Mouse (Mus musculus) myocyte (in vitro differentiated cells): ENCODE measurements around the gene Rab5c. TPM values are rescaled to one million over a fixed set of nuclear protein-coding genes. Genes with fewer than 3 reads are reported as not detected.
A peak's percentile ranks its signal among the peaks of the same experiment; 100 is the strongest.

Experiments used
- H3K27me3 ChIP-seq: one replicate; pipeline ENCODE4 v1.6.1; 2011; ENCODE audit not compliant: control insufficient read depth, insufficient read depth, insufficient read length
- H3K36me3 ChIP-seq: one replicate; pipeline ENCODE4 v1.6.1; 2011; ENCODE audit not compliant: control insufficient read depth, insufficient read depth
- H3K4me2 ChIP-seq: one replicate; pipeline ENCODE4 v1.6.1; 2011; ENCODE audit warnings: low read depth, control low read depth
- H3K4me3 ChIP-seq: one replicate; pipeline ENCODE4 v1.5.1; 2011; ENCODE audit warnings: mild to moderate bottlenecking, control low read depth, moderate library complexity
- H3K79me2 ChIP-seq: one replicate; pipeline ENCODE4 v1.6.1; 2011; ENCODE audit not compliant: control insufficient read depth, insufficient read depth
- H3ac ChIP-seq: one replicate; pipeline ENCODE4 v1.6.1; 2011; ENCODE audit not compliant: control insufficient read depth, insufficient read length
- CEBPB ChIP-seq: IDR thresholded peaks from 2 replicates; pipeline ENCODE4 v1.6.1; 2011; ENCODE audit warnings: mild to moderate bottlenecking, moderate library complexity; ENCODE audit not compliant: poor library complexity, insufficient read depth, severe bottlenecking
- E2F4 ChIP-seq: IDR thresholded peaks from one replicate; pipeline ENCODE4 v1.6.1; 2011; ENCODE audit warnings: mild to moderate bottlenecking, control low read depth, moderate library complexity; ENCODE audit not compliant: insufficient read depth
- MAX ChIP-seq: IDR thresholded peaks from one replicate; pipeline ENCODE4 v1.6.1; 2011; ENCODE audit warnings: low read depth, mild to moderate bottlenecking, control low read depth
- MYOD1 ChIP-seq, 3 experiments: IDR thresholded peaks; one replicate each; pipeline ENCODE4 v1.6.1; 2011; ENCODE audit warnings: control low read depth in 2 of 3, low read depth in 2 of 3, mild to moderate bottlenecking in 2 of 3, moderate library complexity in 1 of 3; ENCODE audit not compliant: insufficient read length in 2 of 3, control insufficient read depth in 1 of 3
- MYOG ChIP-seq, 3 experiments: IDR thresholded peaks; one replicate each; pipeline ENCODE4 v1.6.1; 2011; ENCODE audit warnings: control low read depth in 2 of 3, low read depth in 2 of 3, mild to moderate bottlenecking in 2 of 3; ENCODE audit not compliant: insufficient read length in 2 of 3, control insufficient read depth in 1 of 3, insufficient read depth in 1 of 3
- POLR2A ChIP-seq: IDR thresholded peaks from one replicate; pipeline ENCODE4 v1.6.1; 2011; ENCODE audit warnings: low read depth, mild to moderate bottlenecking, control low read depth, moderate library complexity; ENCODE audit not compliant: insufficient read length
- POLR2AphosphoS2 ChIP-seq: IDR thresholded peaks from one replicate; pipeline ENCODE4 v1.6.1; 2011; ENCODE audit warnings: low read depth, control low read depth; ENCODE audit not compliant: insufficient read length
- REST ChIP-seq: IDR thresholded peaks from one replicate; pipeline ENCODE4 v1.6.1; 2011; ENCODE audit warnings: mild to moderate bottlenecking, control low read depth, moderate library complexity; ENCODE audit not compliant: insufficient read depth, insufficient read length
- SRF ChIP-seq: IDR thresholded peaks from one replicate; pipeline ENCODE4 v1.6.1; 2011; ENCODE audit warnings: low read depth; ENCODE audit not compliant: control insufficient read depth, insufficient read length
- TCF12 ChIP-seq: IDR thresholded peaks from one replicate; pipeline ENCODE4 v1.6.1; 2011; ENCODE audit warnings: mild to moderate bottlenecking, control low read depth; ENCODE audit not compliant: poor library complexity, insufficient read depth, severe bottlenecking
- TCF3 ChIP-seq: IDR thresholded peaks from one replicate; pipeline ENCODE4 v1.6.1; 2011; ENCODE audit warnings: low read depth, control low read depth; ENCODE audit not compliant: insufficient read length
- USF1 ChIP-seq: IDR thresholded peaks from one replicate; pipeline ENCODE4 v1.6.1; 2011; ENCODE audit warnings: low read depth, mild to moderate bottlenecking, control low read depth, moderate library complexity
- polyA plus RNA-seq: library from polyadenylated mRNA; unstranded; fragments of >200 nt; fragmentation: generic; extraction: Trizol; gene quantifications from one replicate; pipeline ENCODE4 v1.2.1, GENCODE M21; 2012; ENCODE audit warnings: missing spikeins

Rab5c gene
- polyA plus RNA-seq, 1 experiment, result 128 TPM

- no peak overlapping the region for H3K4me3 ChIP-seq
- H3ac ChIP-seq, result no peak overlapping the region
- no peaks in the 10 kb centered on the region for H3K27me3 ChIP-seq
- no peak for TF ChIP-seq POLR2AphosphoS2
- no peak for TF ChIP-seq TCF3
- no peak for TF ChIP-seq CEBPB
- TF ChIP-seq SRF, result no peak
- no peak for TF ChIP-seq E2F4
- no peak for TF ChIP-seq TCF12
- no peak for TF ChIP-seq MYOD1 (IDR thresholded peaks at IDR 0.05; ENCODE audit: control insufficient read depth in 1 of 3, insufficient read length in 2 of 3, low read depth in 2 of 3)
- no peak for TF ChIP-seq MAX
- no peak for TF ChIP-seq MYOG (IDR thresholded peaks at IDR 0.05; ENCODE audit: control insufficient read depth in 1 of 3, insufficient read depth in 1 of 3, insufficient read length in 2 of 3, low read depth in 2 of 3)
- no peak for TF ChIP-seq REST
- TF ChIP-seq POLR2A, result no peak
- TF ChIP-seq USF1, result no peak
- no peak overlapping the region for H3K4me2 ChIP-seq
- H3K79me2 ChIP-seq, result peaks cover 66% of the 10 kb centered on the region
- H3K36me3 ChIP-seq, result no peaks in the 10 kb centered on the region
Observed at GRCm38 (mm10) chr11:100722493-100723028, 15.5 kb downstream of the Rab5c start.

GRCm38 (mm10) chr11:100721776-100722492 lies 16.1 kb downstream of the Rab5c start:
- Histone ChIP-seq H3K36me3 (peaks cover 2% of the 10 kb centered on the region), H3K4me2 (no peak overlapping the region), H3ac (no peak overlapping the region), H3K4me3 (no peak overlapping the region), H3K79me2 (peaks cover 60% of the 10 kb centered on the region), H3K27me3 (no peaks in the 10 kb centered on the region)
- no peak for TF ChIP-seq TCF12
- no peak for TF ChIP-seq MAX
- no peak for TF ChIP-seq USF1
- TF ChIP-seq TCF3, result no peak
- no peak for TF ChIP-seq E2F4
- no peak for TF ChIP-seq MYOD1 (IDR thresholded peaks at IDR 0.05; ENCODE audit: control insufficient read depth in 1 of 3, insufficient read length in 2 of 3, low read depth in 2 of 3)
- TF ChIP-seq POLR2A, result no peak
- no peak for TF ChIP-seq CEBPB
- TF ChIP-seq REST, result no peak
- no peak for TF ChIP-seq SRF
- TF ChIP-seq MYOG (IDR thresholded peaks at IDR 0.05; ENCODE audit: control insufficient read depth in 1 of 3, insufficient read depth in 1 of 3, insufficient read length in 2 of 3, low read depth in 2 of 3), result no peak
- no peak for TF ChIP-seq POLR2AphosphoS2

- Histone ChIP-seq H3K4me3 (no peak overlapping the region), H3K4me2 (peak overlapping the region; percentile 44), H3K27me3 (no peaks in the 10 kb centered on the region), H3ac (no peak overlapping the region), H3K79me2 (peaks cover 54% of the 10 kb centered on the region), H3K36me3 (peaks cover 8% of the 10 kb centered on the region)
- TF ChIP-seq CEBPB (no peak), MAX (no peak), POLR2A (no peak), REST (no peak), MYOD1 (IDR thresholded peaks at IDR 0.05; ENCODE audit: control insufficient read depth in 1 of 3, insufficient read length in 2 of 3, low read depth in 2 of 3) (no peak), TCF3 (no peak), SRF (no peak), TCF12 (no peak), POLR2AphosphoS2 (no peak), MYOG (IDR thresholded peaks at IDR 0.05; ENCODE audit: control insufficient read depth in 1 of 3, insufficient read depth in 1 of 3, insufficient read length in 2 of 3, low read depth in 2 of 3) (no peak), USF1 (no peak), E2F4 (no peak)
Observed at GRCm38 (mm10) chr11:100721254-100721653, 16.8 kb downstream of the Rab5c start.

- TF ChIP-seq CEBPB (no peak), POLR2AphosphoS2 (no peak), TCF3 (no peak), REST (no peak), MYOG (IDR thresholded peaks at IDR 0.05; ENCODE audit: control insufficient read depth in 1 of 3, insufficient read depth in 1 of 3, insufficient read length in 2 of 3, low read depth in 2 of 3) (no peak), TCF12 (no peak), SRF (no peak), USF1 (no peak)
- Histone ChIP-seq H3ac (no peak overlapping the region), H3K79me2 (peaks cover 45% of the 10 kb centered on the region), H3K4me2 (peak overlapping the region; percentile 44), H3K27me3 (no peaks in the 10 kb centered on the region), H3K36me3 (peaks cover 13% of the 10 kb centered on the region), H3K4me3 (no peak overlapping the region)
Observed at GRCm38 (mm10) chr11:100720345-100720744, 17.7 kb downstream of the Rab5c start.
